Mouse (Mus musculus) heart, adult 2 months (tissue): ENCODE measurements around the gene Kbtbd12. TPM values are rescaled to one million over a fixed set of nuclear protein-coding genes. Genes with fewer than 3 reads are reported as not detected.

Source experiments
- DNase-seq, 2 experiments: peaks; one replicate each; pipeline ENCODE4 v3.0.0; 2021
- H3K27ac ChIP-seq: fragments of 200-600 bp; 2 replicates; pipeline ENCODE4 v1.8.1; 2022
- H3K27me3 ChIP-seq: fragments of 200-500 bp; 2 replicates; pipeline ENCODE4 v1.6.1; 2012; ENCODE audit warnings: mild to moderate bottlenecking, low read length, inconsistent platforms, mixed read lengths; ENCODE audit not compliant: control insufficient read depth, insufficient read depth
- H3K36me3 ChIP-seq: fragments of 200-500 bp; 2 replicates; pipeline ENCODE4 v1.6.1; 2012; ENCODE audit warnings: low read length, inconsistent platforms; ENCODE audit not compliant: control insufficient read depth, insufficient read depth
- H3K4me1 ChIP-seq: fragments of 200-500 bp; 2 replicates; pipeline ENCODE4 v1.6.1; 2011; ENCODE audit warnings: low read length; ENCODE audit not compliant: control insufficient read depth, insufficient read depth
- H3K4me3 ChIP-seq: fragments of 200-600 bp; 2 replicates; pipeline ENCODE4 v1.8.1; 2022
- H3K79me2 ChIP-seq: fragments of 200-500 bp; replicated peaks from 2 replicates; pipeline ENCODE4 v1.6.1; 2012; ENCODE audit warnings: mild to moderate bottlenecking, inconsistent platforms, low read length, moderate library complexity, mixed read lengths; ENCODE audit not compliant: control insufficient read depth, insufficient read depth
- H3K9ac ChIP-seq: fragments of 200-500 bp; 2 replicates; pipeline ENCODE4 v1.6.1; 2012; ENCODE audit warnings: low read depth, mild to moderate bottlenecking, control low read depth, inconsistent platforms, low read length, mixed read lengths
- CTCF ChIP-seq: fragments of 200-600 bp; IDR thresholded peaks from 2 replicates; pipeline ENCODE4 v1.8.1; 2022; ENCODE audit warnings: antibody characterized with exemption, mild to moderate bottlenecking, moderate library complexity
- EP300 ChIP-seq: fragments of 200-500 bp; IDR thresholded peaks from 2 replicates; pipeline ENCODE4 v1.6.1; 2011; ENCODE audit warnings: low read depth, low read length, control low read depth; ENCODE audit not compliant: insufficient read depth
- POLR2A ChIP-seq: fragments of 200-500 bp; IDR thresholded peaks from 2 replicates; pipeline ENCODE4 v1.6.1; 2011; ENCODE audit warnings: mild to moderate bottlenecking, low read depth, low read length, control low read depth; ENCODE audit not compliant: insufficient read depth
- WGBS: fragments of 180-500 bp; shearing (Covaris S2); methylation state at CpG from one replicate; pipeline ENCODE4 v1.1.7; 2018; 5-methylcytosine and 5-hydroxymethylcytosine counted together
- intact Hi-C: fragments of 180-260 bp; cut with DNase I; formaldehyde crosslinking; loops from one replicate; pipeline ENCODE4 v1.15.1; 2025
- polyA plus RNA-seq: library from polyadenylated mRNA; depleted of rRNA; stranded (reverse); fragments of >200 nt; gene quantifications from 2 replicates; pipeline ENCODE4 v1.2.3, GENCODE M21; 2012
- total RNA-seq, 2 experiments: library from RNA; stranded (reverse); gene quantifications; 2 replicates each; pipeline ENCODE4 v1.2.3; 2021

Gene Kbtbd12
- total and polyA plus RNA-seq, 3 experiments = 14.7 to 37.4 (median 35.7) TPM

DNA sequence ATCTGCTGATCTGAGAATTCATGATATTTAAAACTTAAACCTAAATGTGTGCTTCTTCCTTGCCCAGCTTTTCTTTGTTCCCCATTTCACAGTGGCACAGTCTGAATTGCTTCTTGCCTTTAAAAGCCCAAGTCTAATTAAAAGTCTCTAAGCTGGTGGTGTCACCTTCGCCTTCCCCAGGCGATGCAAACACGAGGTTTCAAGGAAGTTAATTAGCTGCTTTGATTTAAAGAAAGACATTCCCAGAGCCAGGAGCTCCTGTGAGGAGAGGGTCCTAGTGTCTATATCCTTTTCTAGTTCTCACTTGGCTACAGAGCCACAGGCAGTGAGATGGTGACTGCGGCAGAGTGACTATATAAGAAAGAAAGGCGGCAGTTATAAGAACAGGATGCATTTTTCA, 18.2 kb downstream of the Kbtbd12 start:
- no peak for DNase-seq
- TF ChIP-seq CTCF = no peak
- TF ChIP-seq POLR2A = no peak
- TF ChIP-seq EP300 = no peak
- Histone ChIP-seq H3K27me3 (no peaks in the 10 kb centered on the region), H3K27ac (no peak overlapping the region), H3K9ac (no peak overlapping the region), H3K4me3 (no peak overlapping the region), H3K4me1 (no peaks in the 10 kb centered on the region; the same call in 1 of the 2 replicates), H3K79me2 (no peaks in the 10 kb centered on the region; the same call in 1 of the 2 replicates), H3K36me3 (peaks cover 2% of the 10 kb centered on the region)
- intact Hi-C loops = no loop called here
- WGBS = 71% methylated on average over 5 of the region's 5 CpGs

DNA sequence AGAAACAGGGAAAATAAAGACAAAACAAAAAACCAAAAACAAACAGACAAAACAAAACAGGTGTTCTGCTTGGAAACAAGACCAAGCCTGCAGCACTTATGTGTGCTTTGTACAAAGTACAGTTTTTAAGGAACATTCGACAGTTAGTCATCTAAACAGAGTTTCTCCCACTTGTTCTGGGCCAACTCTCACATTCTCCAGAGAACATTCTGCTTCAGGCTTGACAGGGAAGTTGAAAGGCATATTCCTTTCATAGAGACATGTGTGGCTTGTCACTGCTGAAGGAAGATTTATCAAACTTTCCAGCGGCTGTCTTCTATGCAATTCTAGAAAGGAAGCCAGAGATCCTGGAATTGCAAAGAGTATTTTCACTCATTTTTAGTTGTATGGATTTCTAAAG, 22.4 kb downstream of the Kbtbd12 start:
- Histone ChIP-seq H3K79me2 (no peaks in the 10 kb centered on the region; the same call in 1 of the 2 replicates), H3K36me3 (no peaks in the 10 kb centered on the region), H3K4me1 (no peaks in the 10 kb centered on the region), H3K27ac (no peak overlapping the region), H3K27me3 (no peaks in the 10 kb centered on the region), H3K9ac (no peak overlapping the region), H3K4me3 (no peak overlapping the region)
- 54% methylated on average over 2 of the region's 2 CpGs for WGBS
- DNase-seq = no peak
- intact Hi-C loops = no loop called here
- TF ChIP-seq CTCF (no peak), EP300 (no peak), POLR2A (no peak)

DNA sequence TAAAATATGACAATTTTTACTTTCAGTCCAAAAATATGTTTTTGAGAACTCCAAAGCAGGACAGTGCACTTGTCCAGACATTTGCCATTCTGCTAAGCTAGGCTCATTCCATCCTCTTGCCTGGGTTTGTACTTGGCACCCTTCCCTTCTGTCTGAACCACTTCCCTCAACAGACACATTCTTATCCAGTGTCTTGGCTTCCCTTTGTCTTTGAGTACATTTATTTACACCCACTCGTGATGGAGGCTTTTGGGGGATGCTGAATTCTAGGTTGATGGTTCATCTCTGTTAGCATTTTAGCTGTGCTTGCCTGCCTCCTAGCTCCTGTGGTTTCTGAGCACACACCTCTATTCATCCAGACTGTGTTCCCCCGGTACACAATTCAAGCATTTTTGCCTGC, 31.3 kb downstream of the Kbtbd12 start:
- no peak overlapping the region for H3K4me3 ChIP-seq
- WGBS = 42% methylated on average over 2 of the region's 2 CpGs
- intact Hi-C loops = no loop called here
- no peaks in the 10 kb centered on the region for H3K4me1 ChIP-seq
- no peak for DNase-seq
- H3K36me3 ChIP-seq = no peaks in the 10 kb centered on the region
- no peaks in the 10 kb centered on the region for H3K79me2 ChIP-seq
- no peak overlapping the region for H3K9ac ChIP-seq
- H3K27me3 ChIP-seq = no peaks in the 10 kb centered on the region
- no peak overlapping the region for H3K27ac ChIP-seq
- TF ChIP-seq CTCF (no peak), EP300 (no peak), POLR2A (no peak)

DNA sequence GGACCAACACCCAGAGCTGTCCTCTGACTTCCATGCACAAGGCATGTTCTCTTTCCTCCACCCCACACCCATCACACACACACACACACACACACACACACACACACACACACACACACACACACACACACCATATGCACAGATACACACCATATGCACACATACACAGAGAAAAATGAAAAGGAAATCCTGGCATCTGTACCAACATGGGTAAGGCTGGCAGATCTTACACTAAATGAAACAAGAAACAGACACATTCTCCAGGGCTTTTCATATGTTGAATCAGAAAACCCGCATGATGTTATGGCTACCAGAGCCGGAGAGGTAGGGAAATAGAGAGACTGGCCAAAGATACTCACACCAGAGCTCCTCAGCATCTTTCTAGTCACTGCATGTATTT, 32.0 kb downstream of the Kbtbd12 start:
- Histone ChIP-seq H3K27me3 (no peaks in the 10 kb centered on the region), H3K4me3 (no peak overlapping the region), H3K36me3 (no peaks in the 10 kb centered on the region), H3K79me2 (no peaks in the 10 kb centered on the region), H3K27ac (no peak overlapping the region), H3K9ac (no peak overlapping the region), H3K4me1 (no peaks in the 10 kb centered on the region)
- intact Hi-C loops = no loop called here
- TF ChIP-seq POLR2A (no peak), EP300 (no peak), CTCF (no peak)
- no peak for DNase-seq
- WGBS = 98% methylated on average over 2 of the region's 2 CpGs

DNA sequence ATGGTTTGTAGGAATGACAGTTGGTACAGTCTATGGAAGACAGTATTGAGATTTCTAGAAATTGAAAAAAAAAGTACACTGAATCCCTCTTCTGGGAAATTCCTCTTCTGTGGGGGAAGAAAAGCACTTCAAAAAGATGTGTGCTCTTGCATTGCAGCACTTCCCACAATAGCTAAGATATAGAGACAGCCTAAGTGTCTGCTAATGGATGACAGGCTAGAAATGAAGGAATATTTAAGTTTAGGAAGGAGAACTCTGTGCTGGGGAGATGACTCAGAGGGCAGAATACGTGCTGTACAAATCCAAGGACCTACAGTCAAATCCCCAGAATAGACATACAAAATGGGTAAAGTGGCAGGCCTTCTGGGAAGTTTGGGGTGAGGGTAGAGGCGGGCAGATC, 32.5 kb downstream of the Kbtbd12 start:
- WGBS = 89% methylated on average over 2 of the region's 2 CpGs
- intact Hi-C loops = no loop called here
- TF ChIP-seq EP300 (no peak), POLR2A (no peak), CTCF (no peak)

DNA sequence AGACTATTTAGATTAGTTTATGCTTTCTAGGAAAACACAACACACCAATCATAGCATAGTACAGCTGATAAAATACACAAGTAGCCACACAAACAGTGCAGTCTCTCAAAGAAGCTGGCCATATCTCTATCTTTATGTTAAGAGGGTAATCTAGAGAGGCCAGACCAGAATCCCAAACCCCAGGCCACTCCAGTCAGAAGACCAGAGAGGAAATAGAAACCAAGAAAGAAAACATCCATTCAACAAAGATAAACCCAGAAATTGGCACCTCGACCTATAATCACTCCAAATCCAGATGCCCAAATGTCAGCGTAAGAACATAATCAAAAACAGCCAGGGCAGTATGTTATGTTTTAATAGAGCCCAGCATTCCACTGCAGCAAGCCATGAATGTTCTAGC, 41.6 kb downstream of the Kbtbd12 start:
- Histone ChIP-seq H3K9ac (no peak overlapping the region), H3K27me3 (no peaks in the 10 kb centered on the region), H3K27ac (no peak overlapping the region), H3K79me2 (no peaks in the 10 kb centered on the region), H3K36me3 (no peaks in the 10 kb centered on the region), H3K4me1 (no peaks in the 10 kb centered on the region), H3K4me3 (no peak overlapping the region)
- 49% methylated on average over 2 of the region's 2 CpGs for WGBS
- no peak for TF ChIP-seq EP300
- TF ChIP-seq CTCF = no peak
- TF ChIP-seq POLR2A = no peak
- intact Hi-C loops = no loop called here
- no peak for DNase-seq

More for the DNA sequence above, 32.5 kb downstream of the Kbtbd12 start:
- Histone ChIP-seq H3K9ac (no peak overlapping the region), H3K4me1 (no peaks in the 10 kb centered on the region), H3K4me3 (no peak overlapping the region), H3K27me3 (no peaks in the 10 kb centered on the region), H3K36me3 (no peaks in the 10 kb centered on the region), H3K79me2 (no peaks in the 10 kb centered on the region), H3K27ac (no peak overlapping the region)
- DNase-seq = no peak
